Mouse (Mus musculus): ENCODE measurements around the gene Aldh1a2.

DNA sequence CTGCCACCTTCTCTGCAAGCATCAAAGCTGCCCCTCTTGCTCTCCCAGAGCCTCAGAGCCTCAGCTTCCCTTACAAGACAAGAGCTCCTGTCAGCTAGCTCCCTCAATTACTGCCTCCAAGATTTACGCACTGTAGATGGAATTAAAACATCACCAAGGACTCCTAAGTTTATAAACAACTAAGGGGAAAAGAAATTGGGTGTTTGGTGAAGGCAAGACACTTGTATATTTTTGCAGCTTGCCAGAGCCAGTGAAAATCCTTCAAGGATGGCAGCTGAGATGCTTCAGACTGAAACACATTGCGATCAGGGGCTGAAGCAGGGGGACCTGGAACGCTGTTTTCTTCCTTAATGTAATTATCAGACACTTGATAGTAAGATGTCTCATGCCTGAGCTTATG is 47.1 kb downstream of the Aldh1a2 start:
- no peak for TF ChIP-seq HCFC1 (IDR thresholded peaks at IDR 0.05; ENCODE audit: borderline replicate concordance, insufficient read depth, low read length)
- no peak for TF ChIP-seq CHD2 (IDR thresholded peaks at IDR 0.05; ENCODE audit: low read depth, low read length)
